Mouse (Mus musculus) ovary, adult 18-20 months (tissue): ENCODE measurements around the gene Iqcb1.
"Not testable (repeated sequence)": the region's sequence is repeated elsewhere in the genome, so short reads cannot be mapped to it uniquely, and the experiment has no call there.

Experiments
- DNase-seq: peaks from one replicate; pipeline ENCODE4 v3.0.0; 2022; ENCODE audit warnings: low spot score, mixed read lengths

The Iqcb1 gene

GRCm38 (mm10) chr16:36828054-36828786 lies at the start of gene Iqcb1:
Gene Iqcb1 (plus strand): TSS chr16:36828385.
- DNase-seq, result peak; percentile 78

- DNase-seq, result no peak
Measured at GRCm38 (mm10) chr16:36784146-36784545, 44.0 kb upstream of the Iqcb1 start.

DNA sequence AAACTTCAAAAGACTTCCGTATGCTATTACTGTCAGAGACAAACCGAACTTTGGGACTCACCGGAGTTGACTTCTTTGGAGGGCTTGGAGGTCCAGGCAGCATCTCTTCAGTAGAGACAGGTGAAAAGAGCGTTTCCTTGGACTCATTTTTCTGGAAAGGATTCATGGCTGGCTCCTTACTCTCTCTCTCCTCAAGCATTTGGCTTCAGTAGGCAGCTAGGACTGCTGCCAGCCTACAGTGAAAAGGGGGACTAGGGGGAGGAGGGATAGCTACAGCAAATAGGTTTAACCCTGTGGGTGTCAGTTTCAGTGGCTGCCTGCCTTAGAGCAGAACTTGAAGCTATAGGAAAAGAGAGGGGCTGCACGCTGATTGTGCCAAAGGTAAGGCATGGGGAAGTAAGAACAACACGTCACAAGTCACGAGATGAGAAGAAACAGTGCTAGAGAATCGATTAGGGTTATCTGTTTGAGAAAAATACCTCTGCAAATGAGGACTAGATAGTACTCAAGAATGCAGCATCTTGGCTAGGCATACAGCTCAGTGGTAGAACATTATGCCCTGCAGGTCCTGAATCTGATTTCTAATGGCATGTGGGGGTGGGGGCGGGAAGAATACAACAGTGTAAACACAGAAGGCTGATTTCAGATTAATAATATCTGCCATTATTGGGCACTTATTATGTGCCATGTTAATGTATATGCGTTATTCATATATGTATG lies 43.4 kb upstream of the Iqcb1 start, which contains the start of gene Slc15a2:
Slc15a2 (minus strand) TSS at position 369 of the 720 bp plus-strand sequence.
- DNase-seq, result no peak

DNA sequence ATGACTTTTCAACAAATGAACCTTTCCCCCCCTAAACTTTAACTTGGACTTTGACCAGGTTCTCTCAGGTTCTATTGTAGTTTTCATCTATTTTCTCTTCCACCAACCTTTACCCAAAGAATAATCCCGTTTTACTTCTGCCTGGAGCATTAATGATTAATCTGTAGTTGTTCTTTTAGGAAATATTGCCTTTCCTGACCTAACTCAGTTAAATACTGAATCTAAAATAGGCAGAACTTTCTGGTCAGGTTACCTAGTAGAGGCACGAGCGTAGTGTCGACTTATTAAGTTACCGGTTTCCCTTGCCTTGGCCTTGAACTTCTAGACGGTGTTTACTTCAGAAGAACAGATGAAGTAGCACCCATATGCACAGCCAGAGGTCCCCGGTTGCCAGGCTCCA lies 41.7 kb upstream of the Iqcb1 start:
- DNase-seq, result no peak

- DNase-seq, result no peak
Measured at GRCm38 (mm10) chr16:36790166-36790565, 38.0 kb upstream of the Iqcb1 start.

- no peak for DNase-seq
Measured at GRCm38 (mm10) chr16:36794976-36795375, 33.2 kb upstream of the Iqcb1 start.

GRCm38 (mm10) chr16:36798334-36798733 lies 29.9 kb upstream of the Iqcb1 start:
- no peak for DNase-seq

- no peak for DNase-seq
Measured at GRCm38 (mm10) chr16:36802361-36802760, 25.8 kb upstream of the Iqcb1 start.

GRCm38 (mm10) chr16:36808616-36809015 lies 19.6 kb upstream of the Iqcb1 start:
- no peak for DNase-seq

DNA sequence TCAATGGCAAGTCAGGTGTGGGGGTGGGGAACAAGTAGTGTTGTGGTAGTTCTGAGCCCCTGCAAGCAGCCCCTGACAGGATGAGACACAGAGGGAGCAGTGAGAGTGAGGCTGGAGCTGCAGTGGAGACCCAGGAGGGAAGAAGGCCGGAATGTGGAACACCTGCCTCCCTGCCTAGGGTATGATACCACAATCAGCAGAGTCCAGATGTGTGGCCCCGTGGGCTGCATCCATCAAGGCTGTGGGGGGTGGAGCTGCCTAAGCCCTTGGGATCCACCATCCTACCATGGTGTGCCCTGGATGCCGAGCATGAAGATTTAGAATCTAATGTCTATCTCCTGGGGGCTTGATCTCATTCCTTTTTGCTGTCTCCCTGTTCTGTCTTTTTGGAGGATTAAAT lies 14.5 kb upstream of the Iqcb1 start:
- DNase-seq, result no peak

GRCm38 (mm10) chr16:36816916-36817315 lies 11.3 kb upstream of the Iqcb1 start:
- DNase-seq, result no peak

DNA sequence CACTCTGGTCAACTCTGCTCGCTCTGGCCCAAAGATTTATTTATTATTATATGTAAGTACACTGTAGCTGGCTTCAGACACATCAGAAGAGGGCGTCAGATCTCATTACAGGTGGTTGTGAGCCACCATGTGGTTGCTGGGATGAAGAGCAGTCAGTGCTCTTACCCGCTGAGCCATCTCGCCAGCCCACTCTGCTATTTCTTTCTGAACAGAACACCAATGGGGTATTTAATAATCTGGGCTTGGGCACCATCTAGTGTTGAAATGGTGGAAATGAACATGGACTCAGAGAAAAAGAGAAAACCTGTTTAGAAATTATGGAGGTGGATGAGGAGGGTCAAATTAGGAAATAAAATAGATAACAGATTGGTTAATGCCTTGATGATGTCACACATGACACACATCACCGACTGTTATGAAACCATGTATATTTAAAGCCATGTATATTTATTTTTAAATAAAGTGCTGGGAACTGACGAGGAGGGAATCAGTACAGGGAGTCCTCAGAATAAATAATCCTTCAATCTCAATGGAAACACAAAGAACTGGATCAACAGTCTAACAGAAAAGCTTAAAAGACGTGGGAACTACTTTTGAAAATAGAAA lies 10.8 kb upstream of the Iqcb1 start:
- peak; percentile 63 for DNase-seq

GRCm38 (mm10) chr16:36820016-36820415 lies 8.2 kb upstream of the Iqcb1 start:
- DNase-seq, result no peak

GRCm38 (mm10) chr16:36820747-36821146 lies 7.4 kb upstream of the Iqcb1 start:
- DNase-seq, result no peak

- DNase-seq, result no peak
Measured at GRCm38 (mm10) chr16:36821474-36821873, 6.7 kb upstream of the Iqcb1 start.

- DNase-seq, result no peak
Measured at GRCm38 (mm10) chr16:36827611-36828053, 553 bp upstream of the Iqcb1 start.

DNA sequence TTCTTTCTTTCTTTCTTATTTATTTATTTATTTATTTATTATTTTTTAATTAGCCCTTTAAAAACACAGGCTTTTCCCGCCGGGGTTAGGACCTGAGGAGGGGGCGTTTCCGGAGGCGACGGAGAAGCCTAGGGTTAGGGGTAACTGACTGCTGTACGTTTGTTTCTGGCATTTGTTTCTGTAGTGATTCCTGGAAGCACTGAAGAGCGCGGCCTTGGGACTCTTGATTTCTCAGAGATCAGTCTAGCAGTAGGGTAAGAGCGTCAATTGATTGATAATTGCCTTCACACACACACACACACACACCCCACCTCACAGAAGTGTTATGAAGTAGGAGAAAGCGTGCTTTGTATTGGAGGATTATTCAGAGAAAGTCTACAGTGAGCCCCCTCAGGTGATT lies 635 bp downstream of the Iqcb1 start:
- no peak for DNase-seq

GRCm38 (mm10) chr16:36846894-36847293 lies 18.7 kb downstream of the Iqcb1 start:
- not testable (repeated sequence) for DNase-seq

GRCm38 (mm10) chr16:36851202-36851601 lies 23.0 kb downstream of the Iqcb1 start:
- no peak for DNase-seq

GRCm38 (mm10) chr16:36863585-36863984 lies 35.4 kb downstream of the Iqcb1 start:
- DNase-seq, result no peak

DNA sequence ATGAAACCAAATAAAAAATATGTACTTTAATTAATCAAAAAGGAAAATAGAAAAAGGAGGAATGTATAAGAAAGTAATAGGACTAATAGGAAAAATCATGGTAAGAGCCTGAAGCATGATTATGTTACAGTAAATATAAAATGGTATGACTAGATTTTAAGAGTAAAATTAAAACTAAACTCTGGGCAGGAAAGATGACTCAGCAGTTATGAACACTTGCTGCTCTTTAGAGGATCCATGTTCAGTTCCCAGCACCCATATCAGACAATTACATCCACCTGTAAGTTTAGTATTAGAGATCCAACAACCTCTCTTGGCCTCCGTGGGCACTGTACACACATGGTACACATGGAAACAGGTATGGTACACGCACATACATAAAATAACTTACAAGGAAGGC lies 41.3 kb downstream of the Iqcb1 start:
- DNase-seq, result no peak

- DNase-seq, result peak; percentile 97
Measured at GRCm38 (mm10) chr16:36874583-36875275, 46.5 kb downstream of the Iqcb1 start, which contains the start of the genes Eaf2 and Golgb1. Gene Eaf2 (minus strand): TSS chr16:36875003. Gene Golgb1 (plus strand): TSS chr16:36875140.
